Mouse (Mus musculus) kidney, embryonic 14.5 days (tissue): ENCODE results near the gene Abtb1. TPM values are rescaled to one million over a fixed set of nuclear protein-coding genes. Genes with fewer than 3 reads are reported as not detected.
A peak's percentile ranks its signal among the peaks of the same experiment; 100 is the strongest.

Experiments
- ATAC-seq: fragments of 200-750 bp; cut with Nextera tagmentation; 2 replicates; pipeline ENCODE4 v1.8.0; 2017; ENCODE audit warnings: moderate number of reproducible peaks, mild to moderate bottlenecking, moderate TSS enrichment, moderate library complexity; ENCODE audit not compliant: low FRiP score, low TSS enrichment
- H3K27ac ChIP-seq: fragments of 300-500 bp; sonication (generic); 2 replicates; pipeline ENCODE4 v1.5.1; 2014; ENCODE audit warnings: low read depth, mild to moderate bottlenecking, low read length, moderate library complexity, mixed read lengths
- H3K27me3 ChIP-seq: fragments of 300-500 bp; sonication (generic); 2 replicates; pipeline ENCODE4 v1.6.1; 2014; ENCODE audit warnings: mild to moderate bottlenecking, low read length; ENCODE audit not compliant: control insufficient read depth, insufficient read depth
- H3K36me3 ChIP-seq: fragments of 300-500 bp; sonication (generic); 2 replicates; pipeline ENCODE4 v1.6.1; 2014; ENCODE audit warnings: low read length, mixed read lengths; ENCODE audit not compliant: control insufficient read depth, insufficient read depth
- H3K4me1 ChIP-seq: fragments of 300-500 bp; sonication (generic); 2 replicates; pipeline ENCODE4 v1.6.1; 2014; ENCODE audit warnings: low read length, mixed read lengths; ENCODE audit not compliant: control insufficient read depth, insufficient read depth
- H3K4me2 ChIP-seq: fragments of 300-500 bp; sonication (generic); replicated peaks from 2 replicates; pipeline ENCODE4 v1.6.1; 2014; ENCODE audit warnings: low read depth, mild to moderate bottlenecking, low read length
- H3K4me3 ChIP-seq: fragments of 300-500 bp; sonication (generic); 2 replicates; pipeline ENCODE4 v1.5.1; 2014; ENCODE audit warnings: mild to moderate bottlenecking, low read length
- H3K9ac ChIP-seq: fragments of 300-500 bp; sonication (generic); 2 replicates; pipeline ENCODE4 v1.6.1; 2014; ENCODE audit warnings: low read depth, mild to moderate bottlenecking, low read length, moderate library complexity
- H3K9me3 ChIP-seq: fragments of 300-500 bp; sonication (generic); 2 replicates; pipeline ENCODE4 v1.6.1; 2016; ENCODE audit warnings: low read length; ENCODE audit not compliant: control insufficient read depth
- WGBS: fragments of 180-500 bp; shearing (Covaris S2); extraction: QIAGEN DNeasy Blood & Tissue Kit; methylation state at CpG from one replicate; pipeline ENCODE4 v1.1.7; 2014; 5-methylcytosine and 5-hydroxymethylcytosine counted together
- polyA plus RNA-seq: library from polyadenylated mRNA; unstranded; fragments of >200 nt; fragmentation: Nextera tagmentation; extraction: Ambion mirVana; gene quantifications from 2 replicates; pipeline ENCODE4 v1.2.1, GENCODE M21; 2014

The Abtb1 gene
- polyA plus RNA-seq, 1 experiment from 2014 or later: 27.1 TPM

GRCm38 (mm10) chr6:88816913-88817312 lies 24.9 kb downstream of the Abtb1 start:
- H3K4me3 ChIP-seq: no peak overlapping the region
- H3K9ac ChIP-seq: no peak overlapping the region
- no peaks in the 10 kb centered on the region for H3K9me3 ChIP-seq
- H3K4me2 ChIP-seq: no peak overlapping the region
- no peaks in the 10 kb centered on the region for H3K36me3 ChIP-seq
- H3K27me3 ChIP-seq: no peaks in the 10 kb centered on the region
- H3K4me1 ChIP-seq: peaks cover 11% of the 10 kb centered on the region; the same call in 1 of the 2 replicates
- H3K27ac ChIP-seq: no peak overlapping the region
- 78% methylated on average over 3 of the region's 3 CpGs for WGBS
- no peak for ATAC-seq

GRCm38 (mm10) chr6:88815489-88815888 lies 26.3 kb downstream of the Abtb1 start:
- Histone ChIP-seq H3K4me2 (no peak overlapping the region), H3K27ac (no peak overlapping the region), H3K9me3 (no peaks in the 10 kb centered on the region), H3K36me3 (no peaks in the 10 kb centered on the region), H3K4me1 (peaks cover 8% of the 10 kb centered on the region; the same call in 1 of the 2 replicates), H3K27me3 (no peaks in the 10 kb centered on the region), H3K4me3 (no peak overlapping the region), H3K9ac (no peak overlapping the region)
- 90% methylated on average over 3 of the region's 3 CpGs for WGBS
- no peak for ATAC-seq

GRCm38 (mm10) chr6:88815036-88815435 lies 26.7 kb downstream of the Abtb1 start:
- H3K4me2 ChIP-seq: no peak overlapping the region
- H3K27ac ChIP-seq: no peak overlapping the region
- H3K36me3 ChIP-seq: no peaks in the 10 kb centered on the region
- no peaks in the 10 kb centered on the region for H3K9me3 ChIP-seq
- H3K9ac ChIP-seq: no peak overlapping the region
- ATAC-seq: no peak
- 79% methylated on average over 3 of the region's 3 CpGs for WGBS
- H3K27me3 ChIP-seq: no peaks in the 10 kb centered on the region
- peaks cover 9% of the 10 kb centered on the region; the same call in 1 of the 2 replicates for H3K4me1 ChIP-seq
- no peak overlapping the region for H3K4me3 ChIP-seq

- Histone ChIP-seq H3K27me3 (no peaks in the 10 kb centered on the region), H3K9ac (no peak overlapping the region), H3K36me3 (no peaks in the 10 kb centered on the region), H3K4me3 (no peak overlapping the region), H3K27ac (no peak overlapping the region), H3K9me3 (no peaks in the 10 kb centered on the region), H3K4me1 (peaks cover 14% of the 10 kb centered on the region; the same call in 1 of the 2 replicates), H3K4me2 (no peak overlapping the region)
- no peak for ATAC-seq
- WGBS: 87% methylated on average over 10 of the region's 10 CpGs
Measured at GRCm38 (mm10) chr6:88813832-88814231, 28.0 kb downstream of the Abtb1 start.

GRCm38 (mm10) chr6:88812886-88813285 lies 28.9 kb downstream of the Abtb1 start:
- Histone ChIP-seq H3K9ac (no peak overlapping the region), H3K27ac (peak overlapping the region; percentile 74; the same call in 1 of the 2 replicates), H3K4me3 (no peak overlapping the region), H3K27me3 (no peaks in the 10 kb centered on the region), H3K4me2 (no peak overlapping the region), H3K4me1 (peaks cover 14% of the 10 kb centered on the region; the same call in 1 of the 2 replicates), H3K9me3 (no peaks in the 10 kb centered on the region), H3K36me3 (no peaks in the 10 kb centered on the region)
- no peak for ATAC-seq
- WGBS: 63% methylated on average over 3 of the region's 3 CpGs

- peak; percentile 44; the same call in 1 of the 2 replicates for ATAC-seq
- no peaks in the 10 kb centered on the region for H3K27me3 ChIP-seq
- 0 out of 2 replicates have a peak overlapping the region, but pooled peaks have one; percentile 12 for H3K9ac ChIP-seq
- WGBS: 37% methylated on average over 7 of the region's 7 CpGs
- no peak overlapping the region for H3K4me2 ChIP-seq
- peaks cover 18% of the 10 kb centered on the region; the same call in 1 of the 2 replicates for H3K4me1 ChIP-seq
- H3K4me3 ChIP-seq: no peak overlapping the region
- H3K36me3 ChIP-seq: no peaks in the 10 kb centered on the region
- H3K9me3 ChIP-seq: no peaks in the 10 kb centered on the region
- H3K27ac ChIP-seq: peak overlapping the region; percentile 74; the same call in 1 of the 2 replicates
Measured at GRCm38 (mm10) chr6:88811880-88812400, 29.8 kb downstream of the Abtb1 start.

- peak overlapping the region; percentile 74; the same call in 1 of the 2 replicates for H3K27ac ChIP-seq
Measured at GRCm38 (mm10) chr6:88811396-88811795, 30.4 kb downstream of the Abtb1 start.

GRCm38 (mm10) chr6:88810291-88810690 lies 31.5 kb downstream of the Abtb1 start:
- ATAC-seq: no peak
- no peak overlapping the region for H3K4me3 ChIP-seq
- H3K27me3 ChIP-seq: no peaks in the 10 kb centered on the region
- H3K4me1 ChIP-seq: peaks cover 18% of the 10 kb centered on the region; the same call in 1 of the 2 replicates
- no peak overlapping the region for H3K27ac ChIP-seq
- H3K9me3 ChIP-seq: no peaks in the 10 kb centered on the region
- no peaks in the 10 kb centered on the region for H3K36me3 ChIP-seq
- 22% methylated on average over 3 of the region's 3 CpGs for WGBS
- no peak overlapping the region for H3K9ac ChIP-seq
- H3K4me2 ChIP-seq: no peak overlapping the region

More at GRCm38 (mm10) chr6:88811396-88811795, 30.4 kb downstream of the Abtb1 start:
- Histone ChIP-seq H3K4me1 (peaks cover 18% of the 10 kb centered on the region; the same call in 1 of the 2 replicates), H3K4me3 (no peak overlapping the region), H3K36me3 (no peaks in the 10 kb centered on the region), H3K4me2 (no peak overlapping the region), H3K9me3 (no peaks in the 10 kb centered on the region), H3K27me3 (no peaks in the 10 kb centered on the region), H3K9ac (no peak overlapping the region)
- WGBS: 49% methylated on average over 3 of the region's 7 CpGs
- ATAC-seq: no peak
